Mouse (Mus musculus) cerebellum, adult 2 months (tissue): ENCODE results near the gene Ehd2.

ENCODE experiments used
- CTCF ChIP-seq: fragments of 200-500 bp; IDR thresholded peaks from 2 replicates; pipeline ENCODE4 v1.5.1; 2011; ENCODE audit warnings: low read depth, mild to moderate bottlenecking, control low read depth, low read length, moderate library complexity, borderline replicate concordance; ENCODE audit not compliant: insufficient read depth
- POLR2A ChIP-seq: fragments of 200-500 bp; IDR thresholded peaks from 2 replicates; pipeline ENCODE4 v1.6.1; 2011; ENCODE audit warnings: low read length, control low read depth, borderline replicate concordance; ENCODE audit not compliant: insufficient read depth

DNA sequence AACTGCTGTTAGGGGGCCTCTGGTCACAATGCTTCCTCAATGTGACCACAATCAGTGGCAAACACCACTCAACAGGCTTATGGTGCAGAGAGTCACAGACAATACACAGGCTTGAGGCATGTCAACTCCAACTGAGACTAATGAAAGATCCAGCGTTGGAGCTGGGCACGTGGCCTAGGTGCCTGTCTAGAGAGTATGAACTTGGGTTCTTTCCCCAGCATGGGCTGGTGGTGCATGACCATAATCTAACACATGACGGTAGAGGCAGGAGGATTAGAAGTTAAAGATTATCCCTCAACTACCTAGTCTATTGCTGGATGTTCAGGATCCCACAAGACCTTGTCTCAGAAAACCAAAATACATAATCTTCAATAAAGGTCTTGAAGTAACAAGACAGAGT is 24.4 kb upstream of the Ehd2 start:
- TF ChIP-seq CTCF (no peak), POLR2A (no peak)
